26 mouse cellular contexts compared by ENCODE assay signal in the genomic region with DNA sequence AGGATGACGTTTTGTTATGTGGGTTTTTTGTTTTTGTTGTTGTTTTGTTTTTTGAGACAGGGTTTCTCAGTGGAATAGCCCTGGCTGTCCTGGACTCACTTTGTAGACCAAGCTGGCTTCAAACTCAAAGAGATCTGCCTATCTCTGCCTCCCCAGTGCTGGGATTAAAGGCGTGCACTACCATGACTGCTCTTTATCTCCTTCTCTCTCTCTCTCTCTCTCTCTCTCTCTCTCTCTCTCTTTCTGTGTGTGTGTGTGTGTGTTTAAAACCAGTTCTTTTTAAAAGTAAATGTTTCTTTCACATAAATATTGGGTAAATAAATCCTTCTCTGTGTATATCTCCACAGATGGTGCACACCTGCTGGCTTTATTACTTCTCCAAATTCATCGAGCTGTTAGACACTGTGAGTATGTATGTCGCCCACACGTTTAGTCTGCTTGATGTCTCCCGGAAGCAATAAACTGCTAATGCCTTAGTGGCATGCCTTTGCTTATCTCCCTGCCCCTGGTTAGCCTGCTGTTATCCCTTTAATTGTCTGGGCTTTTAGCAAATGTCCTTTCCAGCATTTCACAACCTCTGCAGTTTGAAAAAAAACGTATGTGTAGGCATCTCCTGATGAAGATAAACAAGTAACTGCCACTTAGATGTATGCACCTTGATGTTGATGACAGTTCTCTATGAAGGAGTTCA. TPM values are rescaled to one million over a fixed set of nuclear protein-coding genes. Genes with fewer than 3 reads are reported as not detected.
DNase-seq lines count a peak whose midpoint lies in the region; ATAC-seq lines count a peak whose summit lies in the region.
"Had no signal": no experiment of that assay in that cellular context is flagged by ENCODE, and none has a peak within 500 bp of the region (broad histone marks: within the 10 kb centered on the region; RNA-seq: fewer than 3 reads in every experiment).

No protein-coding gene starts in this region.

- no peak overlapping the region for H3K4me2 ChIP-seq in intestine, embryonic 16.5 days (ENCODE audit: low read depth, low read length)
- H3K4me2 ChIP-seq: liver, embryonic 15.5 days; lung, embryonic 14.5 days; midbrain, embryonic 11.5 days; neural tube, embryonic 12.5 days had no signal

- WGBS in intestine, embryonic 16.5 days, result 32% methylated on average over 7 of the region's 7 CpGs

- H3K4me3 ChIP-seq in intestine, embryonic 16.5 days (ENCODE audit: low read length), result no peak overlapping the region
- H3K4me3 ChIP-seq: erythroblast, embryonic 14.5 days; liver, embryonic 15.5 days; neural tube, embryonic 12.5 days had no signal

- H3K9me3 ChIP-seq in intestine, embryonic 16.5 days (ENCODE audit: control insufficient read depth, low read length), result no peaks in the 10 kb centered on the region
- H3K9me3 ChIP-seq: liver, embryonic 15.5 days; neural tube, embryonic 12.5 days had no signal

- no peak for ATAC-seq in CD4-positive, CD25-positive, alpha-beta regulatory T cell, adult 4 months
- ATAC-seq in intestine, embryonic 16.5 days, result peak; percentile 93
- ATAC-seq in cerebellum, adult (ENCODE audit: insufficient number of reproducible peaks, low FRiP score, low TSS enrichment), result no peak
- ATAC-seq: activated CD4-positive, CD25-positive, alpha-beta regulatory T cell, adult 4 months; forebrain, embryonic 16.5 days; hindbrain, postnatal 0 days; midbrain, embryonic 16.5 days had no signal

- H3K4me1 ChIP-seq in intestine, embryonic 16.5 days (ENCODE audit: control insufficient read depth, insufficient read depth, low read length), result peaks cover 10% of the 10 kb centered on the region
- H3K4me1 ChIP-seq: liver, embryonic 15.5 days; neural tube, embryonic 12.5 days had no signal

- no peak overlapping the region for H3K27ac ChIP-seq in intestine, embryonic 16.5 days (ENCODE audit: low read length)
- H3K27ac ChIP-seq: hindbrain, postnatal 0 days; kidney, postnatal 0 days; liver, embryonic 15.5 days; neural tube, embryonic 12.5 days had no signal

- H3K36me3 ChIP-seq in intestine, embryonic 16.5 days (ENCODE audit: control insufficient read depth, insufficient read depth, low read length), result no peaks in the 10 kb centered on the region
- H3K36me3 ChIP-seq: liver, embryonic 15.5 days; neural tube, embryonic 12.5 days had no signal

- no peaks in the 10 kb centered on the region for H3K27me3 ChIP-seq in intestine, embryonic 16.5 days (replicated peaks; ENCODE audit: control insufficient read depth, insufficient read depth, low read length)
- H3K27me3 ChIP-seq: liver, embryonic 15.5 days; neural tube, embryonic 12.5 days had no signal

- DNase-seq in CD4-positive, CD25-positive, alpha-beta regulatory T cell, adult 2 months (ENCODE audit: low read depth, low spot score), result peak; percentile 3
- DNase-seq in MEL-GATA-1-ER (ENCODE audit: extremely low read depth, low read depth), result peak; percentile 22
- peak; percentile 32 for DNase-seq in naive thymus-derived CD4-positive, alpha-beta T cell, adult 2 months (ENCODE audit: low read depth)
- no peak for DNase-seq in thymus, postnatal 14 days
- DNase-seq: adrenal gland, adult 2 months; cerebellum, adult 11-12 months; cerebellum, adult 9-11 months; kidney, adult 18-20 months; kidney, postnatal 4 days; left cerebral cortex, postnatal 4 days; lung, embryonic 14.5 days; lung, postnatal 14 days; thymus, adult 2 months had no signal

- H3K9ac ChIP-seq in intestine, embryonic 16.5 days (ENCODE audit: low read depth, low read length), result no peak overlapping the region
- H3K9ac ChIP-seq: liver, embryonic 15.5 days; lung, embryonic 14.5 days; neural tube, embryonic 12.5 days had no signal

RNA-seq across cellular contexts. Expression of a gene that starts 44.5 kb away (rescaled TPM):
- polyA plus RNA-seq in CD4-positive, CD25-positive, alpha-beta regulatory T cell, adult 4 months (2017; shearing (Covaris generic)), result 1 to 10 TPM in 1 of 2 experiments, under 1 TPM in 1; 0.86 to 2.3 TPM
- polyA plus RNA-seq in intestine, embryonic 16.5 days (2015; fragmentation: Nextera tagmentation; extraction: Ambion mirVana), result 5.6 and 5.9 TPM in 2 replicates
- polyA plus RNA-seq: liver, adult 2 months had no signal

RNA-seq across cellular contexts. Expression of a gene that starts 57.4 kb away (rescaled TPM):
- polyA plus RNA-seq in CD4-positive, CD25-positive, alpha-beta regulatory T cell, adult 4 months (2017; shearing (Covaris generic)), result under 1 TPM; 0.15 to 0.22 TPM
- polyA plus RNA-seq in intestine, embryonic 16.5 days (2015; fragmentation: Nextera tagmentation; extraction: Ambion mirVana), result 17.9 and 22.0 TPM in 2 replicates
- polyA plus RNA-seq: erythroblast, embryonic 14.5 days had no signal

Comparison
In these comparisons a context has a peak if more than half of its experiments do, and no peak if none do; other contexts are left out.
1. RNA of a gene that starts 57.4 kb away (polyA plus RNA-seq): 17.9 to 22.0 TPM in intestine, embryonic 16.5 days; 0.15 to 0.22 TPM in CD4-positive, CD25-positive, alpha-beta regulatory T cell, adult 4 months; every median in the first group is over 10 times any median in the second.